Mouse (Mus musculus): ENCODE results near the gene Arhgap10.

Arhgap10 gene

GRCm38 (mm10) chr8:77384080-77384479 lies 133.7 kb downstream of the Arhgap10 start:
- no peak for DNase-seq

DNA sequence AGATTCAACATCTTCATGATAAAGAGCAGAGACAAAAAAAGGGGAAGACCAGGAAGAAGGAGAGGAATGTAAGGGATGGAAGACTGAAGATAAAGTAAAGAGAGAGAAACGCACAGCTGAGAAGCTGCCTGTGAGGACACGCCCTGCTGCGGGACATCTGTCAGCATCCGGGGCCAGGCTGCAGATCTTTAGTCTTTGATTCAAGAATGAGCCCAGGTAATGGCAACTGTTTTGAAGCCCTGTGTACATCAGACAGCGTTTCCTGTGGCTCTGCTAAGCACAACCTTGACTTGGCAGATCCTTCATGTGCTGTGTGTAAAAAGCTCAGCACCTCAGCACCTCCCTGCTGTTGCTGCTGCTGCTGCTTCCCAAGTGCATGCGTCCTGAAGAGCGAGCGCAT lies 134.1 kb downstream of the Arhgap10 start:
- no peak for DNase-seq

DNA sequence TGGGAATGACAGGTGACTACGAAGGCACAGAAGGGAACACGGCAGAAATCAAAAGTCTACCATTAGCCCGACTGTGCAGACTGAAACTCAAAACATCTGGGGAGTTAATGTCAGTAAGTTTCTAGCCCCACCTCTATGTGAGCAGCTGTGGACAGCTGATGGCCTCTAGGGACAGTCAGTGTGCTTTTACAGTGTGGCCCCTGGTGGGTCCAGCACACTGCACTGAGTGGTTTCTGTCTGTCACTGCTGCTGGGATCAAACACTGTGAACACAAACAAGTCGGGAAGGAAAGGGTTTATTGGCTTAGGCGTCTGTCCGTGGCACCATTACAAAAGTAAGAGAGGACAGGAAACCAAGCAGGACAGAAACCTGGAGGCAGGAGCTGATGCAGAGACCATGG lies 136.9 kb downstream of the Arhgap10 start:
- no peak for DNase-seq

GRCm38 (mm10) chr8:77379300-77379699 lies 138.5 kb downstream of the Arhgap10 start:
- peak; percentile 35 to 42 for DNase-seq

- DNase-seq = peak; percentile 78 to 84
These were observed 141.3 kb downstream of the Arhgap10 start for GRCm38 (mm10) chr8:77376451-77376853.

GRCm38 (mm10) chr8:77375999-77376398 lies 141.8 kb downstream of the Arhgap10 start:
- no peak for DNase-seq

GRCm38 (mm10) chr8:77371006-77371405 lies 146.7 kb downstream of the Arhgap10 start:
- DNase-seq = no peak

DNA sequence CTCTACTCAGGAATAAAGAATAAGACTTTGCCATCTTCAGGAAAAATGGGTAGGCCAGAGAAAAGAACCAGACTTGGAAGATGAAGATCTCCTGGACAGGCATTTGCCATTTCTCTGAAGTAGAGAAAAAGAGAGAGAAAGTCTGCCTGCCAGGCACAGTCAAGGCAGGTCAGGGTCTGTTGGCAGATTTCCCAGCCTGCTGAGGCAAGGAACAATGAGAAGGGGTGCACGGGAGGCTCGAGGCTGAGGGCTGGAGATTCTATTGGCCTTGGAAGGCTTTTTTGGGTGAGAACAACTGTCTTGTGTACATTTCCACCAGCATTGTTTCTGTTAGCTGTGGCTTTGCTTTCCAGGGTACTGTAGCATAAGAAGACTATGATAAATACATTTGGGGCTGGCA lies 147.4 kb downstream of the Arhgap10 start:
- peak; percentile 29 to 56 for DNase-seq

DNA sequence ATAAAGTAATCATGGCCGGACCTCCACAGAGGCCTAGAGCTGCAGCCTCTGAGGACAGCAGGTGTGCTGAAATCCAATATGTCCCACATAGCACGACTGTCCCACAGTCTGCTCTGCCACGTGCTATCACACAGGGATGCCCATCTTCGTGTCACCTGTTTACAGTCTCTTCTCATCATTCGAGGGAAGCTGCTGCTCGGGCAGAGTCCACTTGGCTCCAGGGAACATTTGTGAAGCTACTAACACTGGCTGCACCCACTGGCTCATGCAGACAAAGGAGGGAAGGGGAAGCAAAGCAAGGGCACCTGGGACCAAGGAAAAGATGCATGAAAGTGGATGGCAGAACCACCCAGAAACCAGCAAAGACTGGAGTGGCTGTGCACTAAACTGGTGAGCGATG lies 148.1 kb downstream of the Arhgap10 start:
- no peak for DNase-seq

DNA sequence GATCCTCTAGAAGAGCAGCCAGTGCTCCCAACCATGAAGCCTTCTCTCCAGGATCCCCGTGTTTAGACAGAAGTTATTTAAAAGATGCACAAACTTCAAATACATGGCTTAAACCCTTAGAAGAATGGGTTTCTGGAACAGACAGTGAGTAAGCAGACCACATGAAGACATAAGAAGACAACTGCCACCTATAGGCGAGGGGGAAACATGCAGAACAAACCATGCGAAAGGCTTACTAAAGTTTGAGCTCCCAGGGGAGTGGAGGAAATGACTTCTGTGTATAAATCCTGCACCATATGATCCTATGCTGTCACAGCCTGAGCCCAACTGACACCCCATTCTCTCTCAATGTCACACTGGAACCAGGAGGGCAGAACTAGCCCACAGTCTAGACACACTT lies 150.7 kb downstream of the Arhgap10 start:
- DNase-seq = peak; percentile 31 to 45

- DNase-seq = no peak
These were observed 151.3 kb downstream of the Arhgap10 start for GRCm38 (mm10) chr8:77366446-77366845.

GRCm38 (mm10) chr8:77365990-77366389 lies 151.8 kb downstream of the Arhgap10 start:
- no peak for DNase-seq

DNA sequence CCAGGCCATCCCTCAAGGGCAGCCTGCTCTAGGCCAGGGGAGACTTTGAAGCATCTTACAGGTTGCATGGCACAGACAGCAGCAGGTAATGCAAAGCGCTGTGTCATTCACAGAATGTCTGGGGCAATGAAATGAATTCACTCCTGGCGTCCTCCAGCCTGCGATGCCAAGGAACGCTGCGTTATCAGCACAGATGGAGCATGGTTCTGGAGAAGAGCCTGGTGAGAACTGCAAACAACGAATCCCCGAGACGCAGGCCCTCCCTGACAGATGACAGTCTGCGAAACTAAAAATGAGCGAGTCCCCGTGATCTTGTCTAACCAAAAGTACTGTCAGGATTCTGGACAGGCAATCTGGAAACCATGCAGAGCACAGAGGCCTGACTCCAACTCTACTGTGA lies 153.3 kb downstream of the Arhgap10 start:
- DNase-seq = peak; percentile 75 to 78

DNA sequence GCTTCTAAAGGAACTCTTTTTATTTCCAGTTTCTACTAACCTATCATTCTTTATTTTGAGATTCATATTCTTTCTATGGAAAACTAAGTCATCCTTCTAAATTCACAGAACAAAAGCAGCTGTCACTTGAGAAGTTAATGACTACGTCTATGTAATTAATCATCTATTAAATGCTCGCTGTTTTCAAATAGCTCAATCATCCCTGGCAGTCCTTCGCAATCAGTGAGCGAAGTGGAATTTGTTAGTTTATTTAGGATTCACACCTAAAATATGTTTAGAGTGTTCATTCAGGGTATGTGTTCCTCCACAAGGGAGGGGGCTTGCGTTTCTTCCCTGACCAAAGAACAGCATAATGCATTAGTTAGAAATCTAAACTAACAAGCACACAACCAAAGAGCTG lies 156.9 kb downstream of the Arhgap10 start:
- DNase-seq = no peak

GRCm38 (mm10) chr8:77360423-77360822 lies 157.3 kb downstream of the Arhgap10 start:
- no peak for DNase-seq

DNA sequence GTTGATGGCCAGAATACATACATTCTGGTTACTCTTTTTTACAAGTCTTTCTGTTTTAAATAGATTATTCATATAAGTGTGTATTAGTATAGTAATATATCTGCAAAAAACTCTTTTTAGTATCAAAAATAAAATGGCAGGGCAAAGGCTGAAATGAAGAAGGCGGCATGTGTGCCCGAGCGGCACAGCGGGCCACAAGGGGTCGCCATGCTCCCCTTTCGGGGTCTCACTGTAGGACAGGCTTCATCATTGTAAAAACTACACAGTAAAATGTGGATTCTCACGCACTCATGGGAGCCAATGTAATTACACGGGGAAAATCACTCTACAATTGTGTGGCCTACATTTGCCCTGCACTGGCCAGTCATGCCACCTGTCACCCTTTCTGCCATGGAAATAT lies 160.6 kb downstream of the Arhgap10 start:
- DNase-seq = no peak

GRCm38 (mm10) chr8:77355344-77355743 lies 162.4 kb downstream of the Arhgap10 start:
- no peak for DNase-seq

GRCm38 (mm10) chr8:77354189-77354588 lies 163.6 kb downstream of the Arhgap10 start:
- DNase-seq = no peak

- no peak for DNase-seq
These were observed 166.4 kb downstream of the Arhgap10 start for GRCm38 (mm10) chr8:77351177-77351860.

DNA sequence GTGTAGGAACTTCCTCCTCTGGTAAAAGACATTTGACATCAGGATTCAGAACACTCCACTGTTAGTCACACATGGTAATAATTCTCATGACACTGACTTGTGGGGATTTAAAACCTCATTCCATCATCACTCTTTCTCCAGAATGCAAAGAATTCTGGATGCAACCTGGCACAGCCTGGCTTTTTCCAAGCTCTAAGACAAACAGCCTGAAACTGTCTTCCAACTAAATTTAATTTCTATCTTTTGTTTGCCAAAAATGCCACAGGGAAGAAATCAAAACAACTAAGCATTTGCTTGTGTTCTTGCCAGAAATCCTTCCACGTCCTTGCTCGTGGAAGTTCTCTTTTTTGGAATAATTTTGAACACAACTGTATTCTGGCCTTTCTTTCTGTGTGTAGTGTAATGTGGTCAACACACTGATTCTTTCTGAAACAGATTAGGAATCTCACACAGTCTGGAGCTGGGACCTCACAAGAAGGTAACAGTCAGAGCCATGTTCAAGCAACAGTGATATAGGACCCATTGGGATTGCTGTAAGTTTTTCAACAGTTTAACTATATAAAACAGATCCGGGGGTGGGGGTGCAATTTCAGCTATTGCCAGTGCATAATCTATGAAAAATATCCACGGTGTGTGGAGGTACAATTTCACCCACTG lies 167.5 kb downstream of the Arhgap10 start:
- DNase-seq = no peak

- no peak for DNase-seq
These were observed 173.8 kb downstream of the Arhgap10 start for GRCm38 (mm10) chr8:77343916-77344315.

DNA sequence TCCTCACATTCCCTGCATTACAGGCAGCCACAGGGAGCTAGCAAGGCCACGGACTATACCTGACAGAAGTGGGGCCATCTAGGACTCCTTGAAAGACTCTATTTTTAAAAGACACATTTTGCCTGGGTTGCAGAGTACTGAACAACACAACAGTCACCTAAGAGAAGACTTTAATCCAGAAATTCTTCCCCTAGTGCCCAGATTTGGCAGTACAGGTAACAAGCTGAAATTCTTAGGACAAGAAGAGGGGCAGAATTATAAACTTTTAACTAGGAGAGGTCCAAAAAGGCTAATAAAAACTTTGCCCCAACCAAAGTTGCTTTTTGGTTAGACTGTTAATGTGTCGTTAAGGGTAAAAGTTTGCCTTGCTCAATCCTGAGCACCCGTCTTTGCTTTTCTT lies 174.4 kb downstream of the Arhgap10 start:
- DNase-seq = no peak

DNA sequence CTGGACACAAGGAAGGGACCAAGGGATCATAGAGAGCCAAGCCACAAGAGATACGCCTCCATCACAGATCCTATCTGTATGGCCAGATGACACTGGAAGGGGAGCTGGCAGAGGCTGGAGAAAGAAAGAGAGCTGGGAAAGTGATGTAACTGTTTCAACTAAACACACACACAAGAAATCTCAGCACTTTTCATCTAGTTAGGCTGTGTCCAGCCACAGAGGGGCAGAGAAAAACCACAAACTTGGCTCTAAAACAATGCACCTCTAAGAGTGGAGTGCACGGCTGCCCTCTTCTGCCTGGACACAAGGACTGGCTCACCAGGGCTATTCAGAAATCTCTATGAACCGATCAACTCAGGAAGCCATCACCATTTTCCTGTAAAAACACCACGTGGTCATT lies 175.6 kb downstream of the Arhgap10 start:
- no peak for DNase-seq

GRCm38 (mm10) chr8:77341329-77341728 lies 176.4 kb downstream of the Arhgap10 start:
- no peak for DNase-seq
